In genomic region chr11:83871780-83872554, GRCm38 (mm10) we compare ENCODE assay signal across 20 mouse cellular contexts. TPM values are rescaled to one million over a fixed set of nuclear protein-coding genes. Genes with fewer than 3 reads are reported as not detected.
DNase-seq lines count a peak whose midpoint lies in the region; ATAC-seq and TF ChIP-seq lines count a peak whose summit lies in the region.
"Had no signal": no experiment of that assay in that cellular context is flagged by ENCODE, and none has a peak within 500 bp of the region (broad histone marks: within the 10 kb centered on the region; RNA-seq: fewer than 3 reads in every experiment).

No protein-coding gene starts in this region.

- H3K36me3 ChIP-seq in liver, postnatal 0 days (replicated peaks; ENCODE audit: insufficient read depth, low read length), result no peaks in the 10 kb centered on the region
- H3K36me3 ChIP-seq: forebrain, embryonic 10.5 days; liver, embryonic 13.5 days; neural tube, embryonic 13.5 days had no signal

- H3K4me1 ChIP-seq in liver, postnatal 0 days (ENCODE audit: insufficient read depth), result peaks cover 9% of the 10 kb centered on the region

- intact Hi-C loops in left cerebral cortex, adult 2 months (cut with DNase I), result no loop called here

- H3K4me2 ChIP-seq in liver, postnatal 0 days (ENCODE audit: low read depth, low read length), result no peak overlapping the region
- H3K4me2 ChIP-seq: hindbrain, embryonic 14.5 days; liver, embryonic 13.5 days; neural tube, embryonic 13.5 days had no signal

- H3K4me3 ChIP-seq in liver, postnatal 0 days (ENCODE audit: low read depth, low read length), result no peak overlapping the region
- no peak overlapping the region for H3K4me3 ChIP-seq in left cerebral cortex, adult 2 months
- H3K4me3 ChIP-seq: forebrain, embryonic 10.5 days; liver, embryonic 13.5 days; neural tube, embryonic 13.5 days had no signal

- no peaks in the 10 kb centered on the region for H3K27me3 ChIP-seq in liver, postnatal 0 days (ENCODE audit: insufficient read depth, low read length)
- H3K27me3 ChIP-seq: liver, embryonic 13.5 days had no signal

- 33% methylated on average over 9 of the region's 9 CpGs for WGBS in liver, postnatal 0 days (ENCODE audit: insufficient replicate concordance)

- TF ChIP-seq EP300 in liver, postnatal 0 days (IDR thresholded peaks at IDR 0.05; ENCODE audit: low read depth), result no peak

- ATAC-seq in liver, postnatal 0 days, result peak; percentile 80
- ATAC-seq in activated CD4-positive, CD25-positive, alpha-beta regulatory T cell, adult 4 months, result no peak
- ATAC-seq: intestine, embryonic 16.5 days had no signal

- no peak for TF ChIP-seq CTCF in liver, postnatal 0 days (IDR thresholded peaks at IDR 0.05; ENCODE audit: low read depth)
- TF ChIP-seq CTCF in left cerebral cortex, adult 2 months (IDR thresholded peaks at IDR 0.05), result no peak

- H3K27ac ChIP-seq in liver, postnatal 0 days (ENCODE audit: low read depth), result peak overlapping the region; percentile 3; the same call in 1 of the 2 replicates
- 0 out of 2 replicates have a peak overlapping the region, but pooled peaks have one; percentile 5 for H3K27ac ChIP-seq in left cerebral cortex, adult 2 months
- H3K27ac ChIP-seq: forebrain, embryonic 10.5 days; hindbrain, embryonic 14.5 days; liver, embryonic 13.5 days; neural tube, embryonic 13.5 days had no signal

- H3K9me3 ChIP-seq in liver, postnatal 0 days (ENCODE audit: low read length), result no peaks in the 10 kb centered on the region
- H3K9me3 ChIP-seq: forebrain, embryonic 10.5 days; liver, embryonic 13.5 days; neural tube, embryonic 13.5 days had no signal

- no peak overlapping the region for H3K9ac ChIP-seq in liver, postnatal 0 days (replicated peaks)
- H3K9ac ChIP-seq: hindbrain, embryonic 14.5 days; liver, embryonic 13.5 days; neural tube, embryonic 13.5 days had no signal

- DNase-seq in liver, postnatal 0 days, result no peak
- DNase-seq in liver (no peak), NIH3T3 (ENCODE audit: low read depth) (peak; percentile 33)
- peak; percentile 32 to 58 for DNase-seq in left cerebral cortex, adult 2 months (ENCODE audit: extremely low spot score in 1 of 2, low spot score in 2 of 2)
- peak; percentile 35 for DNase-seq in telencephalon, adult 2 months (ENCODE audit: low read depth, low spot score)
- no peak for DNase-seq in urinary bladder, postnatal 14 days (ENCODE audit: low spot score)
- DNase-seq: adrenal gland, adult 8-10 months; cerebellum, adult 2 months; heart, adult 11 months; kidney, postnatal 36 days; liver, embryonic 13.5 days; lung, postnatal 10 days had no signal

RNA-seq across cellular contexts. Expression of gene Hnf1b, which starts 22.1 kb away (rescaled TPM):
- 4.9 and 5.4 TPM in 2 replicates for polyA plus RNA-seq in liver, postnatal 0 days (2015; fragmentation: Nextera tagmentation; extraction: Ambion mirVana)
- under 1 TPM; 0.23 to 0.75 TPM for total RNA-seq in left cerebral cortex, adult 2 months (2021)
- not detected for polyA plus RNA-seq in activated CD4-positive, CD25-positive, alpha-beta regulatory T cell, adult 4 months (2017; shearing (Covaris generic))
- total RNA-seq: monocyte, adult 5-6 weeks had no signal
- polyA plus RNA-seq: embryonic facial prominence, embryonic 14.5 days; forebrain, embryonic 10.5 days; heart, postnatal 0 days had no signal

Comparison
In these comparisons a context has a peak if more than half of its experiments do, and no peak if none do; other contexts are left out.
1. DNase-seq: peak in NIH3T3 (single experiment), left cerebral cortex, adult 2 months (2 of 2) and telencephalon, adult 2 months (single experiment); none in liver, postnatal 0 days (single experiment), liver (single experiment) and urinary bladder, postnatal 14 days (single experiment).